Mouse (Mus musculus) embryonic facial prominence, embryonic 13.5 days (tissue): Measurements from ENCODE around the gene 4930550C14Rik. TPM values are rescaled to one million over a fixed set of nuclear protein-coding genes. Genes with fewer than 3 reads are reported as not detected.

Experiments
- ATAC-seq: fragments of 200-750 bp; cut with Nextera tagmentation; 2 replicates; pipeline ENCODE4 v1.8.0; 2017; ENCODE audit warnings: low read depth; ENCODE audit not compliant: insufficient number of reproducible peaks, insufficient read depth, low FRiP score, low TSS enrichment
- H3K27ac ChIP-seq: fragments of 300-500 bp; sonication (generic); 2 replicates; pipeline ENCODE4 v1.5.1; 2015; ENCODE audit warnings: moderate library complexity, mild to moderate bottlenecking, inconsistent platforms
- H3K27me3 ChIP-seq: fragments of 300-500 bp; sonication (generic); 2 replicates; pipeline ENCODE4 v1.6.1; 2015; ENCODE audit warnings: mild to moderate bottlenecking, inconsistent platforms
- H3K36me3 ChIP-seq: fragments of 300-500 bp; sonication (generic); 2 replicates; pipeline ENCODE4 v1.6.1; 2015; ENCODE audit warnings: mild to moderate bottlenecking, inconsistent platforms
- H3K4me1 ChIP-seq: fragments of 300-500 bp; sonication (generic); 2 replicates; pipeline ENCODE4 v1.6.1; 2015; ENCODE audit warnings: inconsistent platforms
- H3K4me2 ChIP-seq: fragments of 300-500 bp; sonication (generic); 2 replicates; pipeline ENCODE4 v1.6.1; 2015; ENCODE audit warnings: moderate library complexity, mild to moderate bottlenecking, inconsistent platforms
- H3K4me3 ChIP-seq: fragments of 300-500 bp; sonication (generic); 2 replicates; pipeline ENCODE4 v1.5.1; 2015; ENCODE audit warnings: mild to moderate bottlenecking, inconsistent platforms
- H3K9ac ChIP-seq: fragments of 300-500 bp; sonication (generic); 2 replicates; pipeline ENCODE4 v1.6.1; 2015; ENCODE audit warnings: mild to moderate bottlenecking, inconsistent platforms
- H3K9me3 ChIP-seq: fragments of 300-500 bp; sonication (generic); 2 replicates; pipeline ENCODE4 v1.6.1; 2016; ENCODE audit warnings: inconsistent platforms
- WGBS: fragments of 180-500 bp; shearing (Covaris S2); methylation state at CpG from one replicate; pipeline ENCODE4 v1.1.7; 2015; ENCODE audit warnings: mixed read lengths; 5-methylcytosine and 5-hydroxymethylcytosine counted together
- polyA plus RNA-seq: library from polyadenylated mRNA; unstranded; fragments of >200 nt; fragmentation: Nextera tagmentation; extraction: Ambion mirVana; gene quantifications from 2 replicates; pipeline ENCODE4 v1.2.1, GENCODE M21; 2015

The 4930550C14Rik gene
- polyA plus RNA-seq, 1 experiment from 2014 or later = 1.1 TPM

GRCm38 (mm10) chr9:53404753-53405722 is 2.9 kb downstream of the 4930550C14Rik start:
- H3K4me3 ChIP-seq = peak overlapping the region; percentile 44
- no peaks in the 10 kb centered on the region for H3K27me3 ChIP-seq
- H3K9me3 ChIP-seq = no peaks in the 10 kb centered on the region
- H3K4me1 ChIP-seq = peaks cover 22% of the 10 kb centered on the region
- no peaks in the 10 kb centered on the region for H3K36me3 ChIP-seq
- peak overlapping the region; percentile 78 for H3K27ac ChIP-seq
- WGBS = 26% methylated on average over 21 of the region's 21 CpGs
- peak; percentile 52 for ATAC-seq
- H3K4me2 ChIP-seq = peak overlapping the region; percentile 60
- H3K9ac ChIP-seq = peak overlapping the region; percentile 66

GRCm38 (mm10) chr9:53408548-53408947 is 6.4 kb downstream of the 4930550C14Rik start:
- peaks cover 8% of the 10 kb centered on the region; the same call in 1 of the 2 replicates for H3K4me1 ChIP-seq
- no peak overlapping the region for H3K4me2 ChIP-seq
- H3K4me3 ChIP-seq = no peak overlapping the region
- H3K36me3 ChIP-seq = no peaks in the 10 kb centered on the region
- no peak overlapping the region for H3K9ac ChIP-seq
- no peaks in the 10 kb centered on the region for H3K9me3 ChIP-seq
- no peak overlapping the region for H3K27ac ChIP-seq
- ATAC-seq = no peak
- H3K27me3 ChIP-seq = no peaks in the 10 kb centered on the region
- WGBS = 87% methylated on average over 4 of the region's 4 CpGs

- ATAC-seq = no peak
- H3K4me2 ChIP-seq = no peak overlapping the region
- H3K9me3 ChIP-seq = no peaks in the 10 kb centered on the region
- H3K4me1 ChIP-seq = peaks cover 8% of the 10 kb centered on the region; the same call in 1 of the 2 replicates
- no peak overlapping the region for H3K4me3 ChIP-seq
- no peaks in the 10 kb centered on the region for H3K36me3 ChIP-seq
- no peak overlapping the region for H3K9ac ChIP-seq
- WGBS = 84% methylated on average over 2 of the region's 2 CpGs
- H3K27me3 ChIP-seq = no peaks in the 10 kb centered on the region
- no peak overlapping the region for H3K27ac ChIP-seq
These were observed 6.8 kb downstream of the 4930550C14Rik start for GRCm38 (mm10) chr9:53408953-53409361.

DNA sequence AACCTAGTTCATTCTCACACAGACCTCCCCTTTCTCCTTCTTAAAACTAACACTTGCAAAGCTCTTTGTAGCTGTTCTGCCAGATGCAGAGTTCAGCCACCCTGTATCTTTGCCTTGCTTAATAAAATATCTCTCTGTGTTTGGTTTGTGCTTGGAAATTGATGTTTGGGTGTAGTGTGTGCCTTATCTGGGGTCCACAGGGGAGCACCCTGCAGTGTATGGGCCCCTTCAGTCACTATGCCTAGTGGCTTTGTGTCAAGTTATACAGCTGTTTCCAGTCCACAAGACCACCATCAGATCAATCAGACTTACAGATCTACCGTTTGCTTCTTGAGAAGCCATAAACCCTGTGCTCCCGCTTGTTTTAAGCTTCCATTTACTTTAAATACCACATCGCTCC is 7.3 kb downstream of the 4930550C14Rik start:
- ATAC-seq = no peak
- Histone ChIP-seq H3K27ac (no peak overlapping the region), H3K36me3 (no peaks in the 10 kb centered on the region), H3K27me3 (no peaks in the 10 kb centered on the region), H3K9me3 (no peaks in the 10 kb centered on the region), H3K9ac (no peak overlapping the region), H3K4me2 (no peak overlapping the region), H3K4me1 (peaks cover 7% of the 10 kb centered on the region; the same call in 1 of the 2 replicates), H3K4me3 (no peak overlapping the region)
- 86% methylated on average over 3 of the region's 3 CpGs for WGBS

DNA sequence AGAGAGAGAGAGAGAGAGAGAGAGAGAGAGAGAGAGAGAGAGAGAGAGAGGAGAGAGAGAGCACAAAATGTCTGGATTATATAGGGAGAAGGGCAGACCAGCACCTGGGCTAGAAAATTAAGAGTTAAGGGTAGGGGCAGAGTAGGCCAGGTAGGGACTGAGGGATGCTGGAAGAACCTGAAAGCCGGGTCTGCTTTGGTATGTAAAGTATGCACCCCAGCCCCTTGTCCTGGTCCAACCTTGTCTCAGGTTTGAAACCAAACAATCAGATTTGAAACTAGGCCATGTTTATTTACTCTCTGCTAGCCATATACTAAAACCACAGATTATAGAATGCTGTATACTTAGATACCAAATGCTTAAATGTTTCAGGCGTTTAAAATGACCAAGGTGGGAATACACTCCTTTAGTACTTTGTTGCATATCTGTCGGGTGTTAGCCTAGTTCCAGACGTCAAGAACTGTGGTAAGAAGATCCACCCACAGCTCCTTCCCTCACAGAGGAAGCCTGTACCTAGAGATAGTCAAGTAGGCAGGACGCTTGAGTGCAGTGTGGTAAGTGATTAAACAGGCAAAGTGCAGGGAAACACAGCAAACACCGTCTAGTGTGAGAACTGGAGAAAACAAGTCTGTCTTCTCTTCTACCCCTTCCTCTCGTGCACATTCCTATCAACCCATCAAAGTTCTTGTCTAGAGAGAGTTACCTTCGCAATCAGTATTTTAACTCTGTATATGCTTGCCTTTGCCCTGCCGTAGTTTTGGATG is 20.2 kb downstream of the 4930550C14Rik start:
- 60% methylated on average over 9 of the region's 9 CpGs for WGBS
- no peak overlapping the region for H3K9ac ChIP-seq
- no peak for ATAC-seq

DNA sequence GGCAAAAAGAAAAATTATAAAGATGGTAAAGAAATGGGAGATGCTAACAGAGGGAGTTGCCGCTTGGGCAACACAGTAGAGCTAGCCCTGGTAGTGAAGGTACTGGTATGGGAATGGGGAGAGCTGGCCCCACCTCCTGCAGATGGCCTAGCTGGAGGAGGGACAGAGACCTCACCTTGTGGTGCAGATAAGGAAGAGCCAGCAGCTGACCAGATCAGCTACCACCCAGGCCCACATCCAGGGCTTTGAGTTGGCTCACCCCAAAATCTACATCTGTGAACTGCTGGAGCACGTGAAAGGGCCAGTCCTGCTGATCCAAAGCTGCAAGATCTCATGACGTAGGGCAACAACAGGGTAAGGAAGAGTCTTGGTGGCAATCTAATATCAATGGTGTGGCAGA is 24.6 kb downstream of the 4930550C14Rik start:
- Histone ChIP-seq H3K27me3 (no peaks in the 10 kb centered on the region), H3K9me3 (no peaks in the 10 kb centered on the region), H3K36me3 (no peaks in the 10 kb centered on the region), H3K4me1 (no peaks in the 10 kb centered on the region), H3K27ac (no peak overlapping the region), H3K4me3 (no peak overlapping the region), H3K4me2 (no peak overlapping the region), H3K9ac (no peak overlapping the region)
- ATAC-seq = no peak
- WGBS = 90% methylated on average over 3 of the region's 3 CpGs

More for the DNA sequence above, 20.2 kb downstream of the 4930550C14Rik start:
- Histone ChIP-seq H3K9me3 (no peaks in the 10 kb centered on the region), H3K27ac (no peak overlapping the region), H3K4me1 (no peaks in the 10 kb centered on the region), H3K27me3 (no peaks in the 10 kb centered on the region), H3K36me3 (no peaks in the 10 kb centered on the region), H3K4me2 (no peak overlapping the region), H3K4me3 (no peak overlapping the region)

DNA sequence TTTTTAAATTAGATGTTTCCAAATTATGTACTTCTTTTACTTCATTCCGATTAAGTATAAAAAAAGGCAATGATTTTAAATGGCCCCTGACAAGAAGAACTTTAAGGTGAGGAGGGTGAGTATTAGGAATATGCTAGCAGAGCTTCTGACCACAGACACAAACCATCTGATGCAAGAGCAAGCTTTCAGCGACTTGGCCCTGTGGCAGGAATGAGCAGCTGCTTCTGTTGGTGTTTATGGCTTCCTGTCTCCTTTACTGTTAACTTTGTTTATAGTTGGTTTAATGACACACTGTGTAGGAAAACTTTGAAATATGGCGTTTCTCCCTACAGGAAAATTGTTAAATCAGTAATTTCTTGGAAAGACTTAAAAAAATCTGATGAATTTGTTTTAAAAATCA is 25.5 kb downstream of the 4930550C14Rik start:
- Histone ChIP-seq H3K9ac (no peak overlapping the region), H3K27ac (no peak overlapping the region), H3K27me3 (no peaks in the 10 kb centered on the region), H3K4me2 (no peak overlapping the region), H3K36me3 (no peaks in the 10 kb centered on the region), H3K4me1 (no peaks in the 10 kb centered on the region), H3K4me3 (no peak overlapping the region), H3K9me3 (no peaks in the 10 kb centered on the region)
- WGBS = 78% methylated on average over 3 of the region's 3 CpGs
- ATAC-seq = no peak

DNA sequence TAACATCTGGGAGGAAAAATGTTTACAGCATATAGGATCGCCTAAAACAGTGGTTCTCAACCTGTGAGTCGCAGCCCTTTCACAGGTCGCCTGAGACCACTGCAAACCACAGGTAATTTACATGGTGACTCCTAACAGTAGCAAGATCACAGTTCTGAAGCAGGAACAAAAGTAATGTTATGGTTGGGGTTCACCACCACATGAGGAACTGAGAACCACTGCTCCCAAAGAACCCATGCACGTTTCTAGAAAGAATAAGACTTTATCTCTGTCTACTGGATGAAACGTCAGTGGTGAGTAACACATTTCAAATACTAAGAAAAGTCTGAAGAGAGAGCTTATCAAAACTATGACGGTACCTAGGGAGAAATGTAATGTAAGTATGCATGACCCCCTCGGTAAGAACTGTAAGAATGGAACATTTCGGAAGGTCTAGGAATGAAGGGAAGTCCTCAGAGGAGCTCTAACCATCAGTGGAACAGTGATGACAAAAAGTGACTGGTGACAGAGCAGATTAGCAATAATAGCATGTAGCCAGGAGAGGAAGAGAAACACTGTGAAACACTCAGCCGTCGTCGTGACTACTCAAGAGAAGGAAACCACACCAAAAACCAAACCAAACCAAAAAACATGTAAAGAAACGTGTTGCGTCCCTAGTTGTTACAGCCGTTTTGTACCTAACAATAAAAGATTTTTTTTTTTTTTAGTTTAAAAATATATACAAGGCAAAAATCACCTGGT is 33.9 kb downstream of the 4930550C14Rik start:
- Histone ChIP-seq H3K4me2 (no peak overlapping the region), H3K9ac (no peak overlapping the region), H3K27me3 (no peaks in the 10 kb centered on the region), H3K36me3 (peaks cover 25% of the 10 kb centered on the region), H3K27ac (no peak overlapping the region), H3K4me1 (no peaks in the 10 kb centered on the region), H3K4me3 (no peak overlapping the region), H3K9me3 (no peaks in the 10 kb centered on the region)
- no peak for ATAC-seq
- 88% methylated on average over 14 of the region's 14 CpGs for WGBS

GRCm38 (mm10) chr9:53450609-53451008 is 48.5 kb downstream of the 4930550C14Rik start:
- no peak overlapping the region for H3K4me3 ChIP-seq
- 88% methylated on average over 1 of the region's 1 CpGs for WGBS
- no peak overlapping the region for H3K4me2 ChIP-seq
- ATAC-seq = no peak
- no peak overlapping the region for H3K9ac ChIP-seq
- no peaks in the 10 kb centered on the region for H3K27me3 ChIP-seq
- no peak overlapping the region for H3K27ac ChIP-seq
- peaks cover 48% of the 10 kb centered on the region for H3K36me3 ChIP-seq
- no peaks in the 10 kb centered on the region for H3K9me3 ChIP-seq
- no peaks in the 10 kb centered on the region for H3K4me1 ChIP-seq

- Histone ChIP-seq H3K36me3 (peaks cover 44% of the 10 kb centered on the region), H3K9me3 (no peaks in the 10 kb centered on the region), H3K27ac (no peak overlapping the region), H3K4me3 (no peak overlapping the region), H3K4me2 (no peak overlapping the region), H3K4me1 (no peaks in the 10 kb centered on the region), H3K9ac (no peak overlapping the region), H3K27me3 (no peaks in the 10 kb centered on the region)
- no peak for ATAC-seq
- WGBS = 92% methylated on average over 2 of the region's 2 CpGs
These were observed 49.9 kb downstream of the 4930550C14Rik start for GRCm38 (mm10) chr9:53452038-53452437.

DNA sequence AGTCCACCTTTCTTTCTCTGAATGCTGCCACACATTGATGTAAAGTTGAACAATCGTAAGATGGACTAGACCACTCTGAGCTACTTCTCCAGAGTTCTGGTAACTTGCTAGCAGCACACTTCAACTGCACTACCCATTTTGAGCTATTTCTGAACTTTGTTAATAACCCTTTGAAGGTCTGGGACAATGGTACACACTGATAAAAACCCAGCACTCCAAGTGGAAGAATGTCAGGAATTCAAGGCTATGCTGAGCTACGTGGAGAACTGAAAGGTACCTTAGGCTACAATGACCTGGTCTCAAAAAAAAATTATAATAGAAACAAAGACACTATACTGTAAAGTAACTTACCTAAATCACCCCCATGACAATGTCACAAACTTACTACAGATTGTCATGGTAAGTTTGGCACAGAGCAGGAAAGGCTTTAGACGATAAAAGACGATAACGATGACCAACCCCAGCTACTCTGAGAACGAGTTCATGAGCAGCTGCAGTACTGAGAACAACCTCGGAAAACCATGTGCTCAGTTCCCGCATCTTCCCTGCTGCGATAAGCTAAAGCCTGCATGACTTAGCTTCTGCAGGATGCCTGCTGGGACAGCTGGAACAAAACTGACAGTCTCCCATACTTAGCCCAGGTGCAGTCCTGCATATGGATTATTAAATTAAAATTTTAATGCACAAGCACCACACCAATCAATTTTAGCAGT is 70.8 kb downstream of the 4930550C14Rik start:
- WGBS = 91% methylated on average over 9 of the region's 9 CpGs

More for the DNA sequence above, 70.8 kb downstream of the 4930550C14Rik start:
- no peaks in the 10 kb centered on the region for H3K9me3 ChIP-seq
- H3K4me3 ChIP-seq = no peak overlapping the region
- no peak overlapping the region for H3K4me2 ChIP-seq
- H3K9ac ChIP-seq = no peak overlapping the region
- H3K4me1 ChIP-seq = no peaks in the 10 kb centered on the region
- ATAC-seq = no peak
- H3K27ac ChIP-seq = no peak overlapping the region
- H3K36me3 ChIP-seq = peaks cover 21% of the 10 kb centered on the region
- H3K27me3 ChIP-seq = no peaks in the 10 kb centered on the region
